Mouse (Mus musculus) midbrain, embryonic 14.5 days (tissue): ENCODE data around the gene Stxbp4. TPM values are rescaled to one million over a fixed set of nuclear protein-coding genes. Genes with fewer than 3 reads are reported as not detected.
A peak's percentile ranks its signal among the peaks of the same experiment; 100 is the strongest.

ENCODE experiments used
- ATAC-seq: fragments of 200-750 bp; cut with Nextera tagmentation; 2 replicates; pipeline ENCODE4 v1.8.0; 2017; ENCODE audit warnings: moderate number of reproducible peaks, moderate library complexity; ENCODE audit not compliant: low FRiP score, low TSS enrichment
- DNase-seq: peaks from one replicate; pipeline ENCODE4 v3.0.0-alpha.2; 2015
- H3K27ac ChIP-seq: fragments of 300-500 bp; sonication (generic); replicated peaks from 2 replicates; pipeline ENCODE4 v1.5.1; 2014; ENCODE audit warnings: mild to moderate bottlenecking, low read depth, low read length, moderate library complexity
- H3K27me3 ChIP-seq: fragments of 300-500 bp; sonication (generic); 2 replicates; pipeline ENCODE4 v1.6.1; 2014; ENCODE audit warnings: low read length, control low read depth, mixed read lengths; ENCODE audit not compliant: control insufficient read depth, insufficient read depth
- H3K36me3 ChIP-seq: fragments of 300-500 bp; sonication (generic); 2 replicates; pipeline ENCODE4 v1.6.1; 2014; ENCODE audit warnings: low read length, control low read depth; ENCODE audit not compliant: control insufficient read depth, insufficient read depth
- H3K4me1 ChIP-seq: fragments of 300-500 bp; sonication (generic); 2 replicates; pipeline ENCODE4 v1.6.1; 2014; ENCODE audit warnings: mild to moderate bottlenecking, antibody characterized with exemption, low read length, control low read depth; ENCODE audit not compliant: control insufficient read depth, insufficient read depth
- H3K4me2 ChIP-seq: fragments of 300-500 bp; sonication (generic); 2 replicates; pipeline ENCODE4 v1.6.1; 2014; ENCODE audit warnings: mild to moderate bottlenecking, low read length, moderate library complexity
- H3K4me3 ChIP-seq: fragments of 300-500 bp; sonication (generic); replicated peaks from 2 replicates; pipeline ENCODE4 v1.5.1; 2014; ENCODE audit warnings: low read depth, low read length
- H3K9ac ChIP-seq: fragments of 300-500 bp; sonication (generic); replicated peaks from 2 replicates; pipeline ENCODE4 v1.6.1; 2014; ENCODE audit warnings: mild to moderate bottlenecking, low read length, moderate library complexity
- H3K9me3 ChIP-seq: fragments of 300-500 bp; sonication (generic); 2 replicates; pipeline ENCODE4 v1.6.1; 2016; ENCODE audit warnings: low read length, control low read depth, mixed read lengths; ENCODE audit not compliant: control insufficient read depth
- WGBS: fragments of 180-500 bp; shearing (Covaris S2); extraction: QIAGEN DNeasy Blood & Tissue Kit; methylation state at CpG from one replicate; pipeline ENCODE4 v1.1.7; 2014; 5-methylcytosine and 5-hydroxymethylcytosine counted together
- polyA plus RNA-seq: library from polyadenylated mRNA; unstranded; fragments of >200 nt; fragmentation: Nextera tagmentation; extraction: Ambion mirVana; gene quantifications from 2 replicates; pipeline ENCODE4 v1.2.1, GENCODE M21; 2014

The Stxbp4 gene
- polyA plus RNA-seq, 1 experiment from 2014 or later, result 22.0 TPM

GRCm38 (mm10) chr11:90663052-90663451 is 25.2 kb upstream of the Stxbp4 start:
- DNase-seq (no peak), ATAC-seq (no peak)
- no peaks in the 10 kb centered on the region for H3K36me3 ChIP-seq
- H3K9me3 ChIP-seq, result no peaks in the 10 kb centered on the region
- H3K27me3 ChIP-seq, result no peaks in the 10 kb centered on the region
- H3K4me2 ChIP-seq, result no peak overlapping the region
- no peak overlapping the region for H3K4me3 ChIP-seq
- no peak overlapping the region for H3K27ac ChIP-seq
- peaks cover 17% of the 10 kb centered on the region for H3K4me1 ChIP-seq
- WGBS, result 80% methylated on average over 3 of the region's 3 CpGs
- H3K9ac ChIP-seq, result no peak overlapping the region

DNA sequence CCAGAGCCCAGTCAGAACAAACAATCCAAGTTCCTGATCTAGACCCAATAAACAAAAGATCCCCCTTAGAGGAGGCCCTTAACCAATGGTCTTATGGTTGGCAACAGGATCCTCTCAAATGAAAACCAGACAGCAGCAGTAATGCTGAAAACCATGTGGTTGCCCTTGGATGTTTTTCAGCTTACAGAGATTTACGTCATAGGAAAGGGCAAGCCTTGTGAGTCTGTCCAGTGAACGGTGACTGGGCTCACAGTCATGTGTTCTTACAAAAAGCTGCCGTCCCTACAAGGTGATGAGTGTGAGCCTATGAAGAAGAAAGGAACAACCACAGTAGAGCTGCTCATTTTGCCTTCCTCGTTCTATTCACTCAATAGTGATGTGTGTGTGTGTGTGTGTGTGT is 22.8 kb upstream of the Stxbp4 start:
- no peak for ATAC-seq
- Histone ChIP-seq H3K9ac (no peak overlapping the region), H3K4me1 (peaks cover 17% of the 10 kb centered on the region), H3K4me3 (no peak overlapping the region), H3K36me3 (no peaks in the 10 kb centered on the region), H3K9me3 (no peaks in the 10 kb centered on the region), H3K27me3 (no peaks in the 10 kb centered on the region), H3K4me2 (no peak overlapping the region), H3K27ac (no peak overlapping the region)
- WGBS, result 91% methylated on average over 4 of the region's 4 CpGs
- DNase-seq, result no peak

GRCm38 (mm10) chr11:90657527-90657926 is 19.6 kb upstream of the Stxbp4 start:
- H3K4me3 ChIP-seq, result no peak overlapping the region
- 90% methylated on average over 12 of the region's 12 CpGs for WGBS
- no peak for ATAC-seq
- H3K27ac ChIP-seq, result no peak overlapping the region
- H3K4me1 ChIP-seq, result no peaks in the 10 kb centered on the region
- H3K9ac ChIP-seq, result no peak overlapping the region
- H3K4me2 ChIP-seq, result no peak overlapping the region
- no peak for DNase-seq
- H3K27me3 ChIP-seq, result no peaks in the 10 kb centered on the region
- no peaks in the 10 kb centered on the region for H3K9me3 ChIP-seq
- H3K36me3 ChIP-seq, result no peaks in the 10 kb centered on the region

DNA sequence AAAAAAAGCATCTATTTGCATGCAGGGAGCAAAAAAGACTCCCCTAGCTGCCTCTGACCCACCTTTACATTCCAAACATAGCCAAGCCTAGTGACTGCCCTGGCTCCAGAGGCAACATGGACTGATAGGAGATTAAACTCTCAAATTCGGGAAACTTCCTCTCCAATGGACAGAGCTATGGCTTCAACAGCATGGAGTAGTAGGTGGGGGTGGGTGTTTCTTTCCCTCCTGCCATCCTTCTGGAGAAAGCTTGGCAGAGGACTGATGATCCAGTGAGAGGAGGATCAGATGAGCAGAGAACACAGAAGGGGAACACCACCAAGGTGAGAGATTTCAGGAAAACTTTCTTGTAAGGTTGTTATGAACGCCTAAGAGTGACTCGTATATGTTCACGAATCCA is 14.7 kb upstream of the Stxbp4 start:
- Histone ChIP-seq H3K27ac (no peak overlapping the region), H3K27me3 (no peaks in the 10 kb centered on the region), H3K9ac (no peak overlapping the region), H3K9me3 (no peaks in the 10 kb centered on the region), H3K4me3 (no peak overlapping the region), H3K36me3 (peaks cover 21% of the 10 kb centered on the region), H3K4me1 (no peaks in the 10 kb centered on the region), H3K4me2 (no peak overlapping the region)
- ATAC-seq, result no peak
- DNase-seq, result no peak
- WGBS, result 92% methylated on average over 4 of the region's 4 CpGs

GRCm38 (mm10) chr11:90650231-90650885 is 12.5 kb upstream of the Stxbp4 start:
- Histone ChIP-seq H3K27me3 (no peaks in the 10 kb centered on the region), H3K4me2 (no peak overlapping the region), H3K4me1 (no peaks in the 10 kb centered on the region), H3K36me3 (peaks cover 40% of the 10 kb centered on the region), H3K4me3 (no peak overlapping the region), H3K27ac (0 out of 2 replicates have a peak overlapping the region, but pooled peaks have one; percentile 2), H3K9ac (no peak overlapping the region), H3K9me3 (no peaks in the 10 kb centered on the region)
- 81% methylated on average over 9 of the region's 9 CpGs for WGBS
- no peak for ATAC-seq
- no peak for DNase-seq

GRCm38 (mm10) chr11:90649777-90650176 is 11.9 kb upstream of the Stxbp4 start:
- DNase-seq, result no peak
- WGBS, result 93% methylated on average over 6 of the region's 6 CpGs
- no peak overlapping the region for H3K4me2 ChIP-seq
- peaks cover 46% of the 10 kb centered on the region for H3K36me3 ChIP-seq
- no peaks in the 10 kb centered on the region for H3K27me3 ChIP-seq
- H3K9ac ChIP-seq, result no peak overlapping the region
- no peaks in the 10 kb centered on the region for H3K4me1 ChIP-seq
- no peak overlapping the region for H3K27ac ChIP-seq
- no peaks in the 10 kb centered on the region for H3K9me3 ChIP-seq
- no peak overlapping the region for H3K4me3 ChIP-seq
- ATAC-seq, result no peak

DNA sequence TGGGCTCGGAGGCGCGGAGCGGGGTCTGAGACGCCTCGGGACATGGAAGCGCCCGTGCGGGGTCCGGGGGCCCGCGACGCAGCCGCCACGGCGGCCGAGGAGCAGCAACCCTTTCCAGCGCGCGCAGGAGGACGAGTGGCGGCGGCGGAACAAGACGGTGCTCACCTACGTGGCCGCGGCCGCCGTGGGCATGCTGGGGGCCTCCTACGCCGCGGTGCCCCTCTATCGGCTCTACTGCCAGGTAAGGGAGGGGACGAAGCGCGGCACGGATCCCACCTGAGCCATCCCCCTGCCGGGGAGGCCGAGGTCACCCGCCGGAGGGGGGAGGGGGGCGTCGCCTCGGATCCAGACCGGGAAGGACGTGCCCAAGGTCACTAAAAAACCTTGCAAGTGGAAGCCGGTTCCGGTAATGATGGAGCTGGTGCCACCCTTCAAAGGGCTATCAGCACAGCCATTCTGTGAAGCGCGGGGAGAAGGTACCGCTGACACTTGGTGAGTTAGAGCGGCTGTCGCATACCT is 487 bp upstream of the Stxbp4 start:
- under 1% methylated on average over 51 of the region's 54 CpGs for WGBS
- DNase-seq (peak; percentile 66), ATAC-seq (no peak; the same call in 1 of the 2 replicates)
- H3K4me3 ChIP-seq, result peak overlapping the region; percentile 99
- H3K27ac ChIP-seq, result peak overlapping the region; percentile 96
- H3K36me3 ChIP-seq, result peaks cover 13% of the 10 kb centered on the region
- no peaks in the 10 kb centered on the region for H3K27me3 ChIP-seq
- H3K9ac ChIP-seq, result peak overlapping the region; percentile 99
- peak overlapping the region; percentile 73 for H3K4me2 ChIP-seq
- H3K9me3 ChIP-seq, result no peaks in the 10 kb centered on the region
- peaks cover 23% of the 10 kb centered on the region for H3K4me1 ChIP-seq

- Histone ChIP-seq H3K4me2 (no peak overlapping the region), H3K4me3 (no peak overlapping the region), H3K4me1 (peaks cover 15% of the 10 kb centered on the region), H3K27ac (no peak overlapping the region), H3K9me3 (no peaks in the 10 kb centered on the region), H3K9ac (no peak overlapping the region), H3K36me3 (no peaks in the 10 kb centered on the region), H3K27me3 (no peaks in the 10 kb centered on the region)
- DNase-seq (no peak), ATAC-seq (no peak)
- WGBS, result 89% methylated on average over 3 of the region's 3 CpGs
Measured at GRCm38 (mm10) chr11:90634661-90635060, 3.2 kb downstream of the Stxbp4 start.

- 89% methylated on average over 2 of the region's 2 CpGs for WGBS
- Histone ChIP-seq H3K9ac (no peak overlapping the region), H3K4me3 (no peak overlapping the region), H3K36me3 (no peaks in the 10 kb centered on the region), H3K4me1 (peaks cover 9% of the 10 kb centered on the region), H3K9me3 (no peaks in the 10 kb centered on the region), H3K27me3 (no peaks in the 10 kb centered on the region), H3K27ac (no peak overlapping the region), H3K4me2 (no peak overlapping the region)
- no peak for ATAC-seq
- DNase-seq, result no peak
Measured at GRCm38 (mm10) chr11:90632480-90632879, 5.4 kb downstream of the Stxbp4 start.
